16 mouse cellular contexts compared by ENCODE assay signal in the genomic region with DNA sequence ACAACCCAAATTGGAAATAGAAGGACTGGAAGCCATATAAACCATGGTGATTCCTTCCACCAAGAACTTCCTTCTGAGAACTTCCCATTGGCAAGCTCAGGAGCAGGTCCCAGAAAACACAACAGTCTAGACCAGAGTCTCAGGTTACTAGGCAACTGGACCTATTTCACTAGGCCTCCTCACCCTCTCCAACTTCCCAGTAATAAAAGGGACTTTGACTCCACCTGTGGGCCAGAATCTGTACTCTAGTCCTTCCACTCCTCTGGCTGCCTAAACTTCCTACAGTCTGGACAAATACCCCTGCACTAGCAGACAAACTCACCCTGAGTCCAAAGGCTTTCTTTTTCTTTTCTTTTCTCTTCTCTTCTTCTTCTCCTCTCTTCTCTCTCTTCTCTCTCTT. TPM values are rescaled to one million over a fixed set of nuclear protein-coding genes. Genes with fewer than 3 reads are reported as not detected.
DNase-seq lines count a peak whose midpoint lies in the region; ATAC-seq and TF ChIP-seq lines count a peak whose summit lies in the region.
"Had no signal": no experiment of that assay in that cellular context is flagged by ENCODE, and none has a peak within 500 bp of the region (broad histone marks: within the 10 kb centered on the region; RNA-seq: fewer than 3 reads in every experiment).

No protein-coding gene starts in this region.

- H3K9me3 ChIP-seq in forebrain, embryonic 15.5 days = no peaks in the 10 kb centered on the region
- H3K9me3 ChIP-seq: forebrain, embryonic 12.5 days; hindbrain, embryonic 13.5 days; liver, embryonic 15.5 days had no signal

- peak; percentile 3 for DNase-seq in lung, postnatal 36 days
- no peak for DNase-seq in lung, adult 2 months
- DNase-seq in R1 (ENCODE audit: low read depth, low spot score) = peak; percentile 37
- DNase-seq in embryo, embryonic 11 days = no peak
- DNase-seq in natural killer cell, adult 2 months (ENCODE audit: low spot score in 2 of 2) = no peak
- DNase-seq: adrenal gland, adult 2 months; cerebellum, adult 2 months had no signal

- no peak overlapping the region for H3K9ac ChIP-seq in forebrain, embryonic 15.5 days (replicated peaks)
- H3K9ac ChIP-seq: forebrain, embryonic 12.5 days; hindbrain, embryonic 13.5 days; liver, embryonic 15.5 days had no signal

- no peaks in the 10 kb centered on the region for H3K27me3 ChIP-seq in forebrain, embryonic 15.5 days
- H3K27me3 ChIP-seq: forebrain, embryonic 12.5 days; hindbrain, embryonic 13.5 days; liver, embryonic 15.5 days had no signal

- no peak overlapping the region for H3K27ac ChIP-seq in forebrain, embryonic 15.5 days (replicated peaks)
- H3K27ac ChIP-seq: forebrain, embryonic 12.5 days; hindbrain, embryonic 13.5 days; liver, embryonic 15.5 days had no signal

- TF ChIP-seq CTCF in lung, adult 2 months (IDR thresholded peaks at IDR 0.05; ENCODE audit: insufficient read depth, low read length) = no peak

- peak; percentile 94 for ATAC-seq in megakaryocyte progenitor cell, adult 5-6 weeks (replicated peaks; ENCODE audit: poor library complexity)
- no peak for ATAC-seq in forebrain, embryonic 15.5 days (replicated peaks)

- TF ChIP-seq POLR2A in lung, adult 2 months (IDR thresholded peaks at IDR 0.05; ENCODE audit: borderline replicate concordance, extremely low read depth, low read depth, low read length) = no peak

- no peak overlapping the region for H3K4me3 ChIP-seq in lung, adult 2 months (replicated peaks; ENCODE audit: extremely low read depth, low read depth, low read length)
- H3K4me3 ChIP-seq in forebrain, embryonic 15.5 days = no peak overlapping the region
- H3K4me3 ChIP-seq: forebrain, embryonic 12.5 days; hindbrain, embryonic 13.5 days; liver, embryonic 15.5 days had no signal

- H3K4me1 ChIP-seq in lung, adult 2 months (ENCODE audit: control insufficient read depth, insufficient read depth, low read length) = no peaks in the 10 kb centered on the region
- H3K4me1 ChIP-seq in forebrain, embryonic 15.5 days = no peaks in the 10 kb centered on the region
- H3K4me1 ChIP-seq: forebrain, embryonic 12.5 days; hindbrain, embryonic 13.5 days; liver, embryonic 15.5 days had no signal

- H3K36me3 ChIP-seq in forebrain, embryonic 15.5 days = no peaks in the 10 kb centered on the region
- H3K36me3 ChIP-seq: forebrain, embryonic 12.5 days; hindbrain, embryonic 13.5 days; liver, embryonic 15.5 days had no signal

- no peak overlapping the region for H3K4me2 ChIP-seq in forebrain, embryonic 15.5 days (replicated peaks)
- H3K4me2 ChIP-seq: forebrain, embryonic 12.5 days; hindbrain, embryonic 13.5 days; liver, embryonic 15.5 days had no signal

RNA-seq across cellular contexts. Expression of gene Glipr1l1, which starts 8.8 kb away (rescaled TPM):
- polyA plus RNA-seq in lung, adult 2 months (2012; rRNA removed) = not detected in 2 replicates
- not detected in 2 replicates for total RNA-seq in megakaryocyte progenitor cell, adult 5-6 weeks (2015)
- not detected in 2 replicates for total RNA-seq in megakaryocyte progenitor cell, adult 5-6 weeks (2017)
- not detected in 2 replicates for polyA plus RNA-seq in forebrain, embryonic 15.5 days (2015; fragmentation: Nextera tagmentation; extraction: Ambion mirVana)
- total RNA-seq: adrenal gland, adult 2 months had no signal
- polyA plus RNA-seq: adrenal gland, adult 2 months; cerebellum, adult 2 months; gonadal fat pad, adult 2 months; heart, embryonic 14.5 days; limb, embryonic 11.5 days; liver, embryonic 15.5 days; spleen, adult 2 months had no signal

RNA-seq across cellular contexts. Expression of gene Glipr1l2, which starts 31.9 kb away (rescaled TPM):
- polyA plus RNA-seq in lung, adult 2 months (2012; rRNA removed) = not detected in 2 replicates
- total RNA-seq in megakaryocyte progenitor cell, adult 5-6 weeks (2015) = not detected in 2 replicates
- total RNA-seq in megakaryocyte progenitor cell, adult 5-6 weeks (2017) = not detected in 2 replicates
- not detected in 2 replicates for polyA plus RNA-seq in forebrain, embryonic 15.5 days (2015; fragmentation: Nextera tagmentation; extraction: Ambion mirVana)
- total RNA-seq: adrenal gland, adult 2 months had no signal
- polyA plus RNA-seq: adrenal gland, adult 2 months; cerebellum, adult 2 months; forebrain, embryonic 12.5 days; gonadal fat pad, adult 2 months; heart, embryonic 14.5 days; hindbrain, embryonic 13.5 days; limb, embryonic 11.5 days; liver, embryonic 15.5 days; spleen, adult 2 months had no signal

RNA-seq across cellular contexts. Expression of gene Glipr1, which starts 48.8 kb away (rescaled TPM):
- 10.6 and 16.1 TPM in 2 replicates for polyA plus RNA-seq in lung, adult 2 months (2012; rRNA removed)
- 490 and 618 TPM in 2 replicates for total RNA-seq in megakaryocyte progenitor cell, adult 5-6 weeks (2015)
- 424 and 503 TPM in 2 replicates for total RNA-seq in megakaryocyte progenitor cell, adult 5-6 weeks (2017)
- polyA plus RNA-seq in forebrain, embryonic 15.5 days (2015; fragmentation: Nextera tagmentation; extraction: Ambion mirVana) = 0.42 and 0.65 TPM in 2 replicates

Comparison
In these comparisons a context has a peak if more than half of its experiments do, and no peak if none do; other contexts are left out.
1. DNase-seq: peak in lung, postnatal 36 days (single experiment) and R1 (single experiment); none in lung, adult 2 months (single experiment), embryo, embryonic 11 days (single experiment) and natural killer cell, adult 2 months (0 of 2).